8 mouse cellular contexts compared by ENCODE assay signal in the genomic region with DNA sequence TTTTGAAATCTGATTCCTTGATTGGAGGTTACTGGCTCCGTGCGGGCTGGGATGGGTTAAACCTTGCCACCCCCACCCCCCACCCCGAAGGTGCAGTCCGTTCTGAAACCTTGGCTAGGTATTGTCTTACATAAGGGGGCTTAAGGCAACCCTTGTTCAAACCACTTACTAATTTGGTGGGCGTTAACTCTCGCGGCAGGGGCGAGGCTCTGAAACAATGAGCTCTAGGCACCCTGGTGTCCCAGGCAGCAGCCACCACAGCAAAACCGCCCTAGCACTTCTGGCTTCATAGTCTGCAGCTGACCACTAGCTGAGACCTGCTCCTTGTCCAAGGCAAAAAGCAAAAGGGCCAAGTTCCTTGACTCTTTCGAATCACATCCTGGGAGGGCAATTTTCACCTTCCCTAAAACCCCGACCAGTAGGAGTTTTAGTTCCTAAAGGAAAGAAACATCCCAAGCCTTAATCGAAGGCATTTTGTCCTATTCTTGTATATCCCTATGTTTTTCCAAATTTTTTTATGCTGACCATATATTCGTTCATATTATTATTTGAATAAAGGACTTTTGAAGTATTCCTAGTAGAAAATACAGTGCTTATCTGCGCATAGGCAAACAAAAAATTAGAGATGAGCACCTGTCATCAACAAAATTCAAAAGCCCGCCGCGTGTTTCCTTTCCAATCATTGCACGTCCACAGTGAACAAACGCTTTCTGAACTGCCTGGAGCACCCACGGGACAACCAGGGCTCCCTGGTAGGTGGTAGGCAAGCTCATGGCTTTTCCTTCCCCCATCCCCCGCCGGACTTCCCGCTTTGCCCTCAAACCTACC. TPM values are rescaled to one million over a fixed set of nuclear protein-coding genes. Genes with fewer than 3 reads are reported as not detected.
DNase-seq lines count a peak whose midpoint lies in the region; ATAC-seq and TF ChIP-seq lines count a peak whose summit lies in the region.
"Had no signal": no experiment of that assay in that cellular context is flagged by ENCODE, and none has a peak within 500 bp of the region (broad histone marks: within the 10 kb centered on the region; RNA-seq: fewer than 3 reads in every experiment).

No protein-coding gene starts in this region.

- ATAC-seq in embryonic facial prominence, embryonic 11.5 days (replicated peaks; ENCODE audit: insufficient number of reproducible peaks, low FRiP score, low TSS enrichment, low read depth): 0 out of 2 replicates have a peak, but pooled peaks have one; percentile 36
- ATAC-seq in intestine, postnatal 0 days: no peak
- no peak for ATAC-seq in midbrain, embryonic 15.5 days (replicated peaks)

- peak; percentile 70 for DNase-seq in ZHBTc4 (ENCODE audit: low read depth, low spot score)
- peak; percentile 50 for DNase-seq in embryonic facial prominence, embryonic 11.5 days (ENCODE audit: low spot score)
- DNase-seq in cerebellum, adult 9-10 months: no peak
- DNase-seq in urinary bladder, postnatal 4 days (ENCODE audit: low spot score in 2 of 2): no peak
- no peak for DNase-seq in spleen, postnatal 4 days (ENCODE audit: low spot score in 2 of 2)
- DNase-seq: heart, postnatal 4 days had no signal

- TF ChIP-seq CTCF in intestine, postnatal 0 days (IDR thresholded peaks at IDR 0.05; ENCODE audit: low read depth): no peak

- no peak overlapping the region; the same call in 1 of the 2 replicates for H3K9ac ChIP-seq in embryonic facial prominence, embryonic 11.5 days (replicated peaks; ENCODE audit: low read length)
- no peak overlapping the region for H3K9ac ChIP-seq in intestine, postnatal 0 days (ENCODE audit: low read depth, low read length)
- H3K9ac ChIP-seq in midbrain, embryonic 15.5 days: no peak overlapping the region; the same call in 1 of the 2 replicates

- H3K4me3 ChIP-seq in embryonic facial prominence, embryonic 11.5 days (ENCODE audit: low read depth, low read length): peak overlapping the region; percentile 22
- peak overlapping the region; percentile 9; the same call in 1 of the 2 replicates for H3K4me3 ChIP-seq in intestine, postnatal 0 days (ENCODE audit: low read depth, low read length)
- H3K4me3 ChIP-seq in midbrain, embryonic 15.5 days: peak overlapping the region; percentile 34

- no peaks in the 10 kb centered on the region for H3K9me3 ChIP-seq in embryonic facial prominence, embryonic 11.5 days (replicated peaks; ENCODE audit: control insufficient read depth, low read length)
- H3K9me3 ChIP-seq in intestine, postnatal 0 days (ENCODE audit: control insufficient read depth): no peaks in the 10 kb centered on the region
- H3K9me3 ChIP-seq in midbrain, embryonic 15.5 days: no peaks in the 10 kb centered on the region

- WGBS in embryonic facial prominence, embryonic 11.5 days: 3% methylated on average over 23 of the region's 23 CpGs
- 3% methylated on average over 23 of the region's 23 CpGs for WGBS in intestine, postnatal 0 days
- 3% methylated on average over 23 of the region's 23 CpGs for WGBS in midbrain, embryonic 15.5 days

- H3K27me3 ChIP-seq in embryonic facial prominence, embryonic 11.5 days (ENCODE audit: control insufficient read depth, insufficient read depth, low read length): peaks cover 7% of the 10 kb centered on the region
- H3K27me3 ChIP-seq in intestine, postnatal 0 days (replicated peaks; ENCODE audit: control insufficient read depth, insufficient read depth, low read length): peaks cover 38% of the 10 kb centered on the region
- H3K27me3 ChIP-seq in midbrain, embryonic 15.5 days (replicated peaks): peaks cover 38% of the 10 kb centered on the region

- H3K36me3 ChIP-seq in embryonic facial prominence, embryonic 11.5 days (replicated peaks; ENCODE audit: control insufficient read depth, insufficient read depth, low read depth, low read length): no peaks in the 10 kb centered on the region
- no peaks in the 10 kb centered on the region for H3K36me3 ChIP-seq in intestine, postnatal 0 days (ENCODE audit: control insufficient read depth, insufficient read depth)
- no peaks in the 10 kb centered on the region for H3K36me3 ChIP-seq in midbrain, embryonic 15.5 days (replicated peaks)

- H3K4me2 ChIP-seq in embryonic facial prominence, embryonic 11.5 days (ENCODE audit: low read depth, low read length): peak overlapping the region; percentile 29
- H3K4me2 ChIP-seq in intestine, postnatal 0 days (replicated peaks; ENCODE audit: low read depth): peak overlapping the region; percentile 41
- peak overlapping the region; percentile 56 for H3K4me2 ChIP-seq in midbrain, embryonic 15.5 days

- no peaks in the 10 kb centered on the region; the same call in 1 of the 2 replicates for H3K4me1 ChIP-seq in embryonic facial prominence, embryonic 11.5 days (ENCODE audit: control insufficient read depth, insufficient read depth, low read length)
- H3K4me1 ChIP-seq in intestine, postnatal 0 days (replicated peaks; ENCODE audit: control insufficient read depth, insufficient read depth, low read length): no peaks in the 10 kb centered on the region
- H3K4me1 ChIP-seq in midbrain, embryonic 15.5 days: peaks cover 18% of the 10 kb centered on the region

- H3K27ac ChIP-seq in embryonic facial prominence, embryonic 11.5 days (replicated peaks; ENCODE audit: low read depth, low read length): no peak overlapping the region
- H3K27ac ChIP-seq in intestine, postnatal 0 days (ENCODE audit: low read depth, low read length): no peak overlapping the region
- no peak overlapping the region for H3K27ac ChIP-seq in midbrain, embryonic 15.5 days

RNA-seq across cellular contexts. Expression of a gene that starts 1.2 kb away (rescaled TPM):
- polyA plus RNA-seq in embryonic facial prominence, embryonic 11.5 days (2014; fragmentation: Nextera tagmentation; extraction: Ambion mirVana): 0.39 and 1.1 TPM in 2 replicates
- 0.16 TPM in 2 replicates for polyA plus RNA-seq in intestine, postnatal 0 days (2015; fragmentation: Nextera tagmentation; extraction: Ambion mirVana)
- 0.66 and 0.68 TPM in 2 replicates for polyA plus RNA-seq in midbrain, embryonic 15.5 days (2015; fragmentation: Nextera tagmentation; extraction: Ambion mirVana)

RNA-seq across cellular contexts. Expression of a gene that starts 57.4 kb away (rescaled TPM):
- polyA plus RNA-seq in embryonic facial prominence, embryonic 11.5 days (2014; fragmentation: Nextera tagmentation; extraction: Ambion mirVana): not detected in 2 replicates
- 9.3 and 10.8 TPM in 2 replicates for polyA plus RNA-seq in intestine, postnatal 0 days (2015; fragmentation: Nextera tagmentation; extraction: Ambion mirVana)
- not detected in 2 replicates for polyA plus RNA-seq in midbrain, embryonic 15.5 days (2015; fragmentation: Nextera tagmentation; extraction: Ambion mirVana)

Comparison
In these comparisons a context has a peak if more than half of its experiments do, and no peak if none do; other contexts are left out.
1. DNase-seq: peak in ZHBTc4 (single experiment) and embryonic facial prominence, embryonic 11.5 days (single experiment); none in cerebellum, adult 9-10 months (single experiment), urinary bladder, postnatal 4 days (0 of 2) and spleen, postnatal 4 days (0 of 2).
2. Peak in every context shown above with its lines, with median percentiles within 50 percentile points of each other: H3K4me2 ChIP-seq and H3K4me3 ChIP-seq.